Mouse (Mus musculus) cerebellum, adult 2 months (tissue): ENCODE data around the gene Tmem211.

Source experiments
- CTCF ChIP-seq: fragments of 200-500 bp; IDR thresholded peaks from 2 replicates; pipeline ENCODE4 v1.5.1; 2011; ENCODE audit warnings: low read depth, mild to moderate bottlenecking, control low read depth, low read length, moderate library complexity, borderline replicate concordance; ENCODE audit not compliant: insufficient read depth
- POLR2A ChIP-seq: fragments of 200-500 bp; IDR thresholded peaks from 2 replicates; pipeline ENCODE4 v1.6.1; 2011; ENCODE audit warnings: low read length, control low read depth, borderline replicate concordance; ENCODE audit not compliant: insufficient read depth

GRCm38 (mm10) chr5:113283726-113284125 is 57.0 kb downstream of the Tmem211 start:
- no peak for TF ChIP-seq CTCF
- no peak for TF ChIP-seq POLR2A
